Mouse (Mus musculus): ENCODE results near the gene 4930404N11Rik.
A peak's percentile ranks its signal among the peaks of the same experiment; 100 is the strongest.

4930404N11Rik gene

GRCm38 (mm10) chr10:81354738-81355477 lies 10.7 kb downstream of the 4930404N11Rik start:
- no peak for DNase-seq (ENCODE audit: low spot score in 2 of 2)

DNA sequence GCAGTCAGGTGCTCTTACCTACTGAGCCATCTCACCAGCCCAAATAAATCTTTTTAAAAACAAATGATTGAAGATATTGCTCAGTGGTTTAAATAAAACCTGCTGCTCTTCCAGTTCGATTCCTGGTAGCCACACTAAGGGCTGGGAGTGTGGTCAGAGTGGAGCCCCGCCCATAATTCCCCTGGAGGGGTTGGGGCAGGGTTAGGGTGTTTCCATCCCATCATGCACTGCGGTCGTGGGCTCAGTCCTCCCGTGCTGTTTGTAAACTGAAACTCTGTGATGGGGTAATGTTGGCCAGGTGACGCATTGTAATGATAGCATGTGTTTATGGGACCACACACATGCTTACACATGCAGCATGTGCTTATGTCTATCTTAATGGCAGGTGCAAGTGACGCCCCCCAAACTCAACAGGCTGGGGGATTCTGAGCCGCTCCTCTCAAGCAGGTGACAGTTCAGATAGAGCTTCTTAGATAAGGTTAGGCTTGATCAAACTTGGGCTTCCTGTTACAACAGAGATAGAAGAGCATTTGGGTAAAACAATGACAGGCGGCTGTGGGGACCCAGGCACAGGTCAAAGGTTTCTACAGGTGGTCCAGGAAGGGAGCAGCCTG lies 13.8 kb downstream of the 4930404N11Rik start:
- DNase-seq (ENCODE audit: low spot score in 2 of 2): no peak

DNA sequence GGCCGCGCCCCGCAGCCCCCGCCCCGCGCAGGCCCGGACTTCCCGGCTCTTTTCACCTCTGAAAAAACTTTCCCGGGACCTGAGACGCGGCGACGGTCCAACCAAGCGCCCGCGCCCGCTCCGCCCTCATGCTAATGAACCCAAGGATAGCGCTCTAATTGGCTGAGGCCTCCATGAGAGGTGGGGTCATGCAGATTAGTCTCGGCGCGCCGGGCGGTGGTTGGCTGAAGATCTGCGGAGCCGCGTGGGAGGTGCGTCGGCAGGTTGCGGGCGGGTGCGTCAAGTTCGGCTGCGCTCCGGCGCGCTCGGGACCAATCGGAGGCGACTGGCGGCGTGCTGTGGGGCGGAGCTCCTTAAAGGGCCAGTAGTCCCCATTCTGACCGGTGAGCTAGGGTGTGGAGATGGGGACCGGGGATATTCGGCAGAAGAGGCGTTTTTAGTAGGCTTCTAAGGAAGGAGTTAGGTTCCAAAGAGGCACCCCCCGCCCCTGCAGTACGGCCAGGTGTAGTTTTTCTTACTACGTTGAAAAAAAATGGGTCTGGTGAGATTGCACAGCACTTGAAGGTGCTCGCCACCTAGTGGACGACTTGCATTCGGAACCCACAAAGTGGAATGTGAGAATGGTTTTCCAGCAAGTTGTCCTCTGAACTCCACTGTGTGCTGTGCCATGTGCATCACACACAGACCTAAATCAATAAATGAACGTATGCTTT lies 15.1 kb downstream of the 4930404N11Rik start, which contains the start of gene Hmg20b:
Hmg20b (minus strand) TSS at position 130 of the 713 bp plus-strand sequence.
- DNase-seq (ENCODE audit: low spot score in 2 of 2): peak; percentile 99

DNA sequence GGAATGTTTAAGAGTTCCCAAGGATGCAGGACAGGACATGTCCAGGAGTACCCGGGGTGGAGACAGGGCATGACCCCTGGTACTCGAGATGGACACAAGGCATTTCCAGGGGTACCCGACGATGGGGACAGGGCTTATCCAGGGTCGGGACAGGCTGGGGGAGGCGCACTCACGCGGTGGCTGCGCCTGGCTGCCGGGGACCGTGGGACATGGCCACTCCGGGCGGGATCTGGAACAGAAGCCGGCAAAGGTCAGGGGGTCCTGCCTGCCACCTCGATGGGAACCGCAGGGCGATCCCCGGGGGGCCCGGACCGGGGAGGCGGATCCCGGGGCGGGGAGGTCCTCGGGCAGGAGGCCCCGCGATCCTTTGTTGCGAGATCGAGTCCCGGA lies 15.7 kb downstream of the 4930404N11Rik start:
- no peak for DNase-seq (ENCODE audit: low spot score in 2 of 2)

DNA sequence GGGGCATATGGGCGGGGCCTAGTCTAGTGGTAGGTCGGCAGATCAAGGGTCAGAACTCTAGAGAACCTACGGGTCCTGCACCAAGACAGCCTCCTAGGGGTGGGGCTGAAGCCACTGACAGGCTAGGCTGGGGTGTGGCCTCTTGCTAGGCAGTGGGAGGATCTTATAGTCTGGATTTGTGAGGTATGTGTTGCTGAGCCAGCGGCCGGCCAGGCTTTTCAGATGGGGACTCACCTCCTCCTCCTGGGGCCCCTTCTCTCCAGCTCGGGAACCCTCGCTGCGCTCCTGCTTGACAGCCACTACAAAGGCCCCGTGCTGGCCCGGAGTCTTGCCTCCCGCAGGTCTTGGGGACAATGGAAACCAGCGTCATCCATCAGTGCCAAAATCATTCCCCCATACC lies 16.5 kb downstream of the 4930404N11Rik start:
- no peak for DNase-seq (ENCODE audit: low spot score in 2 of 2)

GRCm38 (mm10) chr10:81346453-81347067 lies 19.1 kb downstream of the 4930404N11Rik start:
- no peak for DNase-seq (ENCODE audit: low spot score in 2 of 2)

DNA sequence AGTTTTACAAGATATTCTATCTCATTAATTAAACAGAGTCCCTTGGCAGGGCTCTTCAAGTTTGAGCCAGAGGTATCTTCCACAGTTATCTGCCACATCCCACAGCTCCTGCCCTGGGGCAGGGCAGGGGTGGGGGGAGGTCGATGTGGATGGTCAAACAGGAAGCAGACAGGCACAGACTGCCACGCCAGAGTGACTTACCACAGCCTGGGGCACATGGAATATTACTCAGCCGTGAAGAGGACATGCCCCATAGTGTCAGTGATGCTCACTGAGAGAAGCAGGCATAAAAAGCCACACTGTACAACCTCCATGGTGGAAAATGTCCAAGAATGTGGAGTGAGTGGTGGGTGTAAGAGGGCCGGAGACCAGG lies 20.5 kb downstream of the 4930404N11Rik start:
- DNase-seq (ENCODE audit: low spot score in 2 of 2): no peak

- no peak for DNase-seq (ENCODE audit: low spot score in 2 of 2)
Observed at GRCm38 (mm10) chr10:81344421-81345161, 21.0 kb downstream of the 4930404N11Rik start.

- no peak for DNase-seq (ENCODE audit: low spot score in 2 of 2)
Observed at GRCm38 (mm10) chr10:81342686-81343505, 22.7 kb downstream of the 4930404N11Rik start, which contains the start of gene Gipc3. Gene Gipc3 (minus strand): TSS chr10:81343266.

DNA sequence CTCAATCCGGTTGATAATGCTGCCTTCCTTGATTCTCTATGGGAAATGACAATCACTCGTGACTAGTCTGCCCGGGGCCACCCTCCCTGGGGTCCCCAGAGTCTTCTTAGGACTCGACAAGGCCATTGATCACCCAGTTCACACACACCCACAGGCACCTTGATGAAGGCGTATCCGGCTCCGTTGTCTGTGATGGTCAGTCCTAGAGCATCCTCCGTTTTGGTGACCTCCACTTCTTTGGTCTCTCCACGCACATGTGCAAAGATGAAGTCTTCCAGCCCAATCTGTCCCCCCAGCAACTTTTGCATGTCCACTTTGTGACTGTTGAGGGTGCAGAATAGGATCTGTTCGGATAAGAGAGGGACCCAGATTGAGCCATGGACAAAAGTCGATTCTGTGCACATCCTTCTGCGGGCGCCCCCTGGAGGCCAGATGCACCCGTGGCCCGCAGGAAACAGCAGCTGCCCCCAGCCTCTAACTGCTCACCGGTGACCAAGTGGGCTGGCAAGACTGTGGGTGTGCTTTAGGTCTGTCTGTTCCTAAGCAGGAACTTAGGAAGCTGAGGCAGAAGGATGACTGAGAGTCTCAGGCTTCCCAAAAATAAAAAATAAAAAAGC lies 24.2 kb downstream of the 4930404N11Rik start:
- peak; percentile 48 to 50 for DNase-seq (ENCODE audit: low spot score in 2 of 2)

DNA sequence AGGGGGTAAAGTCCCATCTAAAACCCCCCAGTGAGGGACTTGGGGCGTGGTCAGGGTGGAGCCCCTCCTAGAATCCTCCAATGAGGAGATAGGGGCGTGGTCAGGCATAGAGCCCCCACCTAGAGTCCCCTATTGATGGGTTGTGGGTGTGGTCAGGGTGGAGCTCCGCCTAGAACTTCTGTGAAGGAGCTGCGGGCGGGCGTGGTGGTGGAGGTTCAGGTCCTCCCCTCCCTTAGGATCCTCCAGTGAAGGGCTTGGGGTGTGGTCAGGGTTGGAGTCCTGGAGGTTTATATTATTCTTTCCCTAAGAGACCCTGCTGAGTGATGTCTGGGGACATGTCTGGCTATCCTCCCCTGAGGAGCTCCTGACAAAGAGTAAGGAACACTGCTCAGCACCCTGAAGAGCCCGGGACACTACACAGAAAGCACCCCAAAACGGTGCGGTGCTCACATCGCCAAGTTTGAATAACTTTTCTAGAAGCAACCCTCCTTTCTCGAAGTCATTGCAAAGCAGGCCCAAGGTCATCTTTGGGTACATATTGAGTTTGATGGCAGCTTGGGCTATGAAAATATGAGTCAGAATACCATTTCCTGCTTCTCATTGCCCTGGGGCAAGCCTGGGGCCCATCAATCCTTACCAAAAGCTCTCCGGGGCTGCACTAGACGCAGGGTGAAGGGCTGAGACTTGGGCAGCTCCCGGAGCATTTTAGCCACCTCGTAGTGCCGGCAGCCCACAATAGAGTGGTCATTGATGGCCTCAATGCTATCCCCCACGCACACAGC lies 24.9 kb downstream of the 4930404N11Rik start:
- no peak for DNase-seq (ENCODE audit: low spot score in 2 of 2)

DNA sequence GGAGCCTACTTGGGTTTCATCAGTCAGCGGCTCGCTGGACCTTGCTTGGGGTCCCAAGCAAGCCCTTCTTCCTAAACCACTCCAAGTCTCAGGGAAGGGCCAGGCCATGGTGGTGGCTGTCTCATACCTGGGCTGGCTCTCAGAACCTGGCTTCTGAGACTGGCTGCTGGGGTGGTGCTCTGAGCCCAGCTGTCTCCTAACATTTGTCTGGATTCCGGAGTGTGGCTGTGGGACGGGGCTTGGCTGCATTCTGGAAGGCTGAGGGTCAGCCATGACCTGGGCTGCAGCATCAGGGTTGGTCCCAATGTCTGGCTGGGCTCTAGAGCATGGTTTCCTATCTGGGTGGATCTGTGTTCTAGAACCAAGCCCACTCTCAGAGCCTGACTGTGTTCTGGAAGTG lies 29.1 kb downstream of the 4930404N11Rik start:
- DNase-seq (ENCODE audit: low spot score in 2 of 2): no peak

GRCm38 (mm10) chr10:81335393-81336340 lies 29.9 kb downstream of the 4930404N11Rik start:
- no peak for DNase-seq (ENCODE audit: low spot score in 2 of 2)

DNA sequence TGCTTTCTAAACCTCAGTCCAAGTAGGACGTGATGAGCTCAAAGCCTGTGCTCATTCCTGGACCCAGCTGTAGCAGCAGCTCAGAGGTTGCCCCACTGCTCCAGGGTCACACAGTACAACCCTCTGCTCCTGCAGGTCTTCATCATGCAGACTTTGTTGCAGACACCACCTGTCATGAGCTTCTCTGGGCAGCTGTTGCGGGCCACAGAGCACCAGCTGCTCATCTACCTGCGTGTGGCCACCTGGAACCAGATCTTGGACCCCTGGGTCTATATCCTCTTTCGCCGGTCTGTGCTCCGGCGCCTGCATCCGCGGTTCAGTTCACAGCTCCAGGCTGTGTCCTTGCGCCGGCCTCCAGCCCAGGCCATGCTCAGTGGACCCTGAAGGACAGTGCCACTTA lies 31.3 kb downstream of the 4930404N11Rik start:
- no peak for DNase-seq (ENCODE audit: low spot score in 2 of 2)

DNA sequence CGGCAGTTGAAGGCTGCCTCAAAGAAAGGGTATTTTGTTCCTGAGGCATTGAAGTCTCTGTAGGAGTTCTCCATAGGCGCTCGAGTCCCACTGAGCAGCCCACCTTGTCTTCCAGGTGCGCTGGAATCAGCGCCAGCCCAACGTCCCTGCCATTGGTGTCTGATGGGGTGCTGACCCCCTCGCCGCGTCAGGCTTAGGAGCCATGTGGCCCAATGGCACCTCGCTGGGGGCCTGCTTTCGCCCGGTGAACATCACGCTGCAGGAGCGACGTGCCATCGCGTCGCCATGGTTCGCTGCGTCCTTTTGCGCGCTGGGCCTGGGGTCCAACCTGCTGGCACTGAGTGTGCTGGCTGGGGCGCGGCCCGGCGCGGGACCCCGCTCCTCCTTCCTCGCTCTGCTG lies 33.3 kb downstream of the 4930404N11Rik start:
- no peak for DNase-seq (ENCODE audit: low spot score in 2 of 2)

DNA sequence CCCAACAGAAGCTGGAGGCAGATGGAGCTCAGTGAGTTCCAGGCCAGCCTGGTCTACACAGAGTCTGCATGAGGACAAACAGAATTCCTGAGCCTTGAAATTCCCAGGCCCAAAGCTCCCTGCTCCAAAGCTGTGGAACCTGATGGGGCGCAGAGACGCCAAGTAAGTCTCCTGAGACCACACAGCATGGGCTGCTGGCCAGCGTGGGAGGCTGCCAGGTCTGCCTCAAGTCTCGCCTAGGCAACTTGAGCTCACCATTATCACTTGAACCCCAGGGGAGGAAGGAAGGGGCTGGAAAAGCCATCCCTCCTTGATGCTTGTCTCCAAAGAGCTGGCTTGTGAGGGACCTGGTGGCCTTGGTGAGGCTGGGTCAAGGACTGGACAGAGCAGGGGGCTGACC lies 35.6 kb downstream of the 4930404N11Rik start:
- DNase-seq (ENCODE audit: low spot score in 2 of 2): no peak

DNA sequence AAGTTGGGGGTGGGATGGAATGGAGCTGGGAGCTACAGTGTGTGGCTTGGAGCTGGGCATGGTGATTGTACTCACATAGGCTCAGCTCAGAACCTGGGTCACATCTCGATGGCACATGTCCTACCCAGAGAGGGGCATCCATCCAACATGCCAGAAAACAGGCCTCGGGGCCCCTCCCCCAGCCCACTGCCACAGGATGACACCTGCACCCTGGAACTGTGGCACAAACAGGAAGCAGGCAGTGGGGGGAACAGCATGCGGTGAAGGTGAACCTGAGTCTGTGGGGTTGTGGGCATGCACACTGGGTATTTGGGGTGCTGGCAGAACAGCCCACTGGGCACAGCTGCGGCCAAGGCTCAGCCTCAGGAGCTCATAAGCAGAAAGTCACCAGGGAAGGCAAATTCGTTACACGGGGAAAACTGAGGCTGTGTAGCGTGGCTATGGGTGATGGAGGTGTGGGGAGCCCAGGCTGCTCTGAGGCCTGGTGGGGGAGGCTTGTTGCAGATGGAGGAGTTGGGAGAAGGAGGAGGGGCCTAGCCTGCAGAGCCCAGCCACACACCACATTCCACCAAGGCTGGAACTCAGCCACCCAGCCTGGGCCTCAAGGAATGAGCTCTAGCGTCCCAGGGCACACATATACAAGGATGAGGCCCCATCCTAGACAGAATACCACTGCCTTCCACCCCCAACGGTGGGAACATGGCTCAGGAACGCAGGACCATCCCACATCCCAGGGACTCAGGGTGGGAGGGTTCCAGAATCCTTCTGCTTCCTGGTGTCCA lies 36.2 kb downstream of the 4930404N11Rik start:
- DNase-seq (ENCODE audit: low spot score in 2 of 2): no peak

GRCm38 (mm10) chr10:81328386-81328785 lies 37.2 kb downstream of the 4930404N11Rik start, which contains the start of gene Tbxa2r:
Gene Tbxa2r (plus strand): TSS chr10:81328731.
- DNase-seq (ENCODE audit: low spot score in 2 of 2): no peak
